Mouse (Mus musculus) midbrain, embryonic 15.5 days (tissue): ENCODE data around the gene Pdik1l. TPM values are rescaled to one million over a fixed set of nuclear protein-coding genes. Genes with fewer than 3 reads are reported as not detected.
"Not testable (repeated sequence)": the region's sequence is repeated elsewhere in the genome, so short reads cannot be mapped to it uniquely, and the experiment has no call there.

ENCODE experiments used
- ATAC-seq: fragments of 200-750 bp; cut with Nextera tagmentation; replicated peaks from 2 replicates; pipeline ENCODE4 v1.8.0; 2017; ENCODE audit warnings: moderate TSS enrichment
- H3K27ac ChIP-seq: fragments of 300-500 bp; sonication (generic); 2 replicates; pipeline ENCODE4 v1.5.1; 2015; ENCODE audit warnings: mild to moderate bottlenecking, inconsistent platforms
- H3K27me3 ChIP-seq: fragments of 300-500 bp; sonication (generic); replicated peaks from 2 replicates; pipeline ENCODE4 v1.6.1; 2015; ENCODE audit warnings: inconsistent platforms
- H3K36me3 ChIP-seq: fragments of 300-500 bp; sonication (generic); replicated peaks from 2 replicates; pipeline ENCODE4 v1.6.1; 2015; ENCODE audit warnings: inconsistent platforms
- H3K4me1 ChIP-seq: fragments of 300-500 bp; sonication (generic); 2 replicates; pipeline ENCODE4 v1.6.1; 2015; ENCODE audit warnings: inconsistent platforms
- H3K4me2 ChIP-seq: fragments of 300-500 bp; sonication (generic); 2 replicates; pipeline ENCODE4 v1.6.1; 2015; ENCODE audit warnings: inconsistent platforms, mild to moderate bottlenecking, moderate library complexity
- H3K4me3 ChIP-seq: fragments of 300-500 bp; sonication (generic); 2 replicates; pipeline ENCODE4 v1.5.1; 2015; ENCODE audit warnings: mild to moderate bottlenecking, inconsistent platforms
- H3K9ac ChIP-seq: fragments of 300-500 bp; sonication (generic); 2 replicates; pipeline ENCODE4 v1.6.1; 2015; ENCODE audit warnings: mild to moderate bottlenecking, inconsistent platforms
- H3K9me3 ChIP-seq: fragments of 300-500 bp; sonication (generic); 2 replicates; pipeline ENCODE4 v1.6.1; 2016; ENCODE audit warnings: inconsistent platforms
- WGBS: fragments of 180-500 bp; shearing (Covaris S2); methylation state at CpG from one replicate; pipeline ENCODE4 v1.1.7; 2015; ENCODE audit warnings: mixed read lengths; 5-methylcytosine and 5-hydroxymethylcytosine counted together
- polyA plus RNA-seq: library from polyadenylated mRNA; unstranded; fragments of >200 nt; fragmentation: Nextera tagmentation; extraction: Ambion mirVana; gene quantifications from 2 replicates; pipeline ENCODE4 v1.2.1, GENCODE M21; 2015

The Pdik1l gene
- polyA plus RNA-seq, 1 experiment from 2014 or later: 44.7 TPM

GRCm38 (mm10) chr4:134296523-134296922 is 8.8 kb upstream of the Pdik1l start:
- H3K9me3 ChIP-seq: 0 out of 2 replicates have a peak, but pooled peaks cover 3% of the 10 kb centered on the region
- H3K27ac ChIP-seq: no peak overlapping the region
- 94% methylated on average over 4 of the region's 4 CpGs for WGBS
- no peak overlapping the region for H3K9ac ChIP-seq
- H3K27me3 ChIP-seq: no peaks in the 10 kb centered on the region
- H3K4me2 ChIP-seq: no peak overlapping the region
- H3K4me1 ChIP-seq: 0 out of 2 replicates have a peak, but pooled peaks cover 2% of the 10 kb centered on the region
- no peak for ATAC-seq
- no peaks in the 10 kb centered on the region for H3K36me3 ChIP-seq
- H3K4me3 ChIP-seq: no peak overlapping the region

DNA sequence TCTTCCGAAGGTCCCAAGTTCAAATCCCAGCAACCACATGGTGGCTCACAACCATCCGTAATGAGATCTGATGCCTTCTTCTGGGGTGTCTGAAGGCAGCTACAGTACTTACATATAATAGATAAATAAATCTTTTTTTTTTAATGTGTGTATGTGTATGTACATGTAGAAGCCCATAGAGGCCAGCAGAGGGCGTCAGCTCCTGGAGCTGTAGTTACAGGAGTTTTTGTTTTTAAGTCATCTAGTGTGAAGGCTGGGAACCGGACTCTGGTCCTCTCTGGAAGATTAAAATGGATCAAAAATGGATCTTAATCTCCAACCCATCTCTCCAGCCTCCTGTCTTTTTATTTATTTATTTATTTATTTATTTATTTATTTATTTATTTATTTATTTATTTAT is 8.4 kb upstream of the Pdik1l start:
- not testable (repeated sequence) for ATAC-seq, H3K4me2 ChIP-seq, H3K27ac ChIP-seq, H3K9ac ChIP-seq, H3K9me3 ChIP-seq, H3K27me3 ChIP-seq, H3K4me3 ChIP-seq, H3K4me1 ChIP-seq, H3K36me3 ChIP-seq
- 88% methylated on average over 4 of the region's 4 CpGs for WGBS

- peaks cover 7% of the 10 kb centered on the region for H3K4me1 ChIP-seq
- no peaks in the 10 kb centered on the region for H3K36me3 ChIP-seq
- no peak overlapping the region for H3K27ac ChIP-seq
- H3K9me3 ChIP-seq: 0 out of 2 replicates have a peak, but pooled peaks cover 3% of the 10 kb centered on the region
- no peak overlapping the region for H3K4me3 ChIP-seq
- no peak overlapping the region for H3K9ac ChIP-seq
- ATAC-seq: no peak
- no peak overlapping the region for H3K4me2 ChIP-seq
- H3K27me3 ChIP-seq: no peaks in the 10 kb centered on the region
- WGBS: 76% methylated on average over 9 of the region's 9 CpGs
Measured at GRCm38 (mm10) chr4:134293692-134294163, 6.0 kb upstream of the Pdik1l start.

DNA sequence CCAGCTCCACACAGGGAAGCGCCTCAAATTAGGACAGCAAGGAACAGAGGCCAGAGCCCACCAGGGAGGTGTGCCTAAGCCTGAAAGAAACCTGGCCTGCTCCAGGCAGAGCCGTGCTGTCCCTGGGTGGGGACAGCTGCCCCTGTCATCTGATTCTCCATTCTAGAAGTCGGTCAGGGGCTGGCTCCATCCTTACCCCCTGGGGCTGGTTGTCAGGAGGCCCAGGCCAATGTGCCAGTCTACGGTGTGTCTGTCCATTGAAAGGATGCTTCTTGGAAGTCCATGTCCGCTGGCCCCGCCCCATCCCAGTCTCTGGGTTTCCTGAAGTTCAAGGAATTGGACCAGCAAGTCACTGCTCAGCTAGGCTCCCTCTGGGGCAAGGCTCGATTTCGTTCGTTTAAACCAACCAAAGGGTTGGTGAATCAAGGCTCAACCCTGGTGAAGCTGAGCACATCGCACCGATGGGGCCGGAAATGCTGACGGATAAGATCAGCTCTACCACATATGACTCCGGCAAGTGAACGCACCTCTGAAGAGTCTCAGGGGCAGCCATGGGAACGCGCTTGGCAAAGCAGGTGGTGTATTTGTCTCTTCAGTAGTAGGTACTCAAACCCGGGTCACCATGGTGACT is 5.5 kb upstream of the Pdik1l start:
- Histone ChIP-seq H3K27ac (no peak overlapping the region), H3K9ac (no peak overlapping the region), H3K4me1 (peaks cover 13% of the 10 kb centered on the region), H3K4me2 (no peak overlapping the region), H3K4me3 (no peak overlapping the region), H3K36me3 (no peaks in the 10 kb centered on the region), H3K9me3 (0 out of 2 replicates have a peak, but pooled peaks cover 3% of the 10 kb centered on the region), H3K27me3 (no peaks in the 10 kb centered on the region)
- ATAC-seq: no peak
- 73% methylated on average over 18 of the region's 18 CpGs for WGBS

DNA sequence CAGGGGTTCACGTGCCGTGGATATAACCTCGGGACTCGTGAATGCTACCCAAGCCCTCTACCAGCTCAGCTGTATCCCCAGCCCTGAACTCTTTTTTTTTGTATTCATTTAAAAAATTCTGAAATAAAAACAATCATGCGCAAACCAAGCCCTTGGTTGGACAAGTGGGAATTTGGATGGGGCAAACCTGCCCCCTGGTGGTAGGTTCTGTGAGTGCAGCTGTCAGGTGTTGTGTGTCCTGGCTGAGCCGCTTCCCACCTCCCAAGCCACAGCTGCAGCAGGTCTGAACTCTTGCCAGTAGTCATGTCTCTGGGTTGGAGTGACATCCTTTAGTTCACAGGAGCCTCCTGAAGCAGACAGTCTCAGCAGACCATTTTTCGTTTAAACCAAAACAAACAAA is 4.4 kb upstream of the Pdik1l start:
- Histone ChIP-seq H3K27ac (no peak overlapping the region), H3K9ac (no peak overlapping the region)
- WGBS: 23% methylated on average over 7 of the region's 7 CpGs

DNA sequence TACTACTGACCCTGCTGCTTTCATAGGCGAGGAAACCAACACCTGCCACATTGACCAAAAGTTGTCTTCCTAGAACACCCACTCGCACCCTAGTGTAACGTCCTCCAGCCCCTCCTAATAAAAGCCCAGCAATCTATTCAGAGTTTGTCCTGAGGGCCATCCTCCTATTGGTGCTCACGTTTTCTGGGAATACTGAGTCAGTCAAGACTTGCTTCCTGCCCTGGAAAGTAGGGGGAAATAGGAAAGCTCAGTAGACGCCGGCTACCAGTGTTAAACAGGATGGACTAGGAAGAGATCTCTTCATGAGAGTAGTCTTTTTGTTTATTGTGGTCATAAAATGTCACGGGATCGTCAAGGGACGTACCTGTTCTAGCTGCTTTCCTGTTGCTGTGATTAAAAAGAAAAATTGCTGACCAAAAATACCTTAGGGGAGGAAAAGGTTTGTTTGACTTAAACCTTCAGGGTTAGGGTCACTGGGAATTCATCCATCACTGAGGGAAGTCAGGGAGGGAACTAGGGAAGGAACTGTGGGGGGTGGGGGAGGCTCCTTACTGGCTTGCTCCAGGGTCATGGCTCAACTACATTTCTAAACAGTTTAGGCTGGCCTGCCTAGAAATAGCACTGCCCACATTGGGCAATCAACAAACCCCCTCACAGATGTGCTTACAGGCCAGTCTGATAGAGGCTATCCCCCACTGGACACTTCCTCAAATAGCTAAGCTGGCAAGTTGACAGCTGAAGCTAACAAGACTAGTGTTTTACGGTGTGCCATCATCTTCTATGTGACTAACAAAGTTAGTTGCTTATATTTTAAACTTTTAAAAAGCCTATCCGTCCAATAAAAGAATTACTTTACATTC is 932 bp upstream of the Pdik1l start:
- Histone ChIP-seq H3K4me3 (peak overlapping the region; percentile 99), H3K36me3 (0 out of 2 replicates have a peak, but pooled peaks cover 2% of the 10 kb centered on the region), H3K9me3 (no peaks in the 10 kb centered on the region), H3K27ac (peak overlapping the region; percentile 100), H3K9ac (peak overlapping the region; percentile 100), H3K27me3 (no peaks in the 10 kb centered on the region), H3K4me2 (peak overlapping the region; percentile 79), H3K4me1 (peaks cover 27% of the 10 kb centered on the region)
- 48% methylated on average over 11 of the region's 11 CpGs for WGBS
- ATAC-seq: no peak

More for the DNA sequence above, 4.4 kb upstream of the Pdik1l start:
- Histone ChIP-seq H3K4me3 (no peak overlapping the region), H3K4me2 (no peak overlapping the region), H3K27me3 (no peaks in the 10 kb centered on the region), H3K36me3 (no peaks in the 10 kb centered on the region), H3K9me3 (0 out of 2 replicates have a peak, but pooled peaks cover 3% of the 10 kb centered on the region), H3K4me1 (peaks cover 14% of the 10 kb centered on the region)
- no peak for ATAC-seq

- Histone ChIP-seq H3K9ac (peak overlapping the region; percentile 100), H3K27ac (peak overlapping the region; percentile 100), H3K36me3 (peaks cover 13% of the 10 kb centered on the region), H3K27me3 (no peaks in the 10 kb centered on the region), H3K9me3 (no peaks in the 10 kb centered on the region), H3K4me2 (peak overlapping the region; percentile 79), H3K4me3 (peak overlapping the region; percentile 99), H3K4me1 (peaks cover 27% of the 10 kb centered on the region)
- 0% methylated on average over 40 of the region's 59 CpGs for WGBS
- peak; percentile 97 for ATAC-seq
Measured at GRCm38 (mm10) chr4:134287168-134287564, 529 bp downstream of the Pdik1l start.

DNA sequence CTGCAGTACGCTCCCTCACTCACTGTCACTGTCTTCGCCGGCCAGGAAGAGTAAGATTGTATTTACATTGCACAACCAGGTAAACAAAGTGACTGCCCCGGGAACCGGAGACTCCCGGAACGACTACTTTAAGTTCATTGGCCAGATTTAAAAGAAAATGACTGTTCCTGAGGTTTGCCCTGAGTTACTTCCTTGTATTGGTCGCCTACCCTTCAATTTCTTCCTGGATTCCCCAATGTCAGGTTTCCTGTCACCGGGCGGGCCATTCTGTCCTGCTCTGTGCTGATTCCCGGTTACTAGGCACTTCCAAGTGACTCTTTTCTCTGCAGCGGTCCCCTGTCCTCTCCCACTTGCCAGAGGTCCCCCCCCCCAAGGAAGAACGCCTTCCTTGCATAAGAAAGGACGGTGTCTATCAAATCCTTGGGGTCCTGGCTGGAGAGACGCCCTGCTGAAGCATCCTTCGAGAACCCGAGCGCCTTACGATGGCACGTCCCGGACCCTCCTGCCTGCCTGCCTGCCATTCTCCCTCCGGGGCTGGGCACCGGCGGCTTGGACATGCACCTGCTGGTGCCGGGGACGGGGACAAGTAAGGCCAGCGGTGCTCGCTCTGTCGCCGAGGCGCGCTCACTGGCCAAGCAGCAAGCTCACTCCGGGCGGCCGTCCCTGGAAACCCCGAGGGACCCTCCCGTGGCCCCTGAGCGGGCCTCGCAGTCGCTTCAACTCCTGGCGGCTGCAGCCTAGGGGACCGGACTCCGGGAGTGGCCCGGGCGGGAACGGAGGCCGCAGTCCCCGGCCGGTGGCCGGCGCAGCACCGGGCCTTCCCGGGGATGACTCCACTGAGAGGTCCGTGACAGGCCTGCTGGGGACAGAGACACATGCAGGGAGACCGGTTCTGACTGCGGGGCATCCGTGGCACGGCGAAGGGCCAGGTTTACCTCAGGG is 1.2 kb downstream of the Pdik1l start:
- peak overlapping the region; percentile 99 for H3K4me3 ChIP-seq
- peak overlapping the region; percentile 79 for H3K4me2 ChIP-seq
- H3K9ac ChIP-seq: peak overlapping the region; percentile 99
- peaks cover 25% of the 10 kb centered on the region for H3K4me1 ChIP-seq
- no peaks in the 10 kb centered on the region for H3K9me3 ChIP-seq
- WGBS: 2% methylated on average over 56 of the region's 59 CpGs
- H3K36me3 ChIP-seq: peaks cover 16% of the 10 kb centered on the region
- no peaks in the 10 kb centered on the region for H3K27me3 ChIP-seq
- peak overlapping the region; percentile 100 for H3K27ac ChIP-seq
- ATAC-seq: no peak; the same call in 1 of the 2 replicates

- H3K4me3 ChIP-seq: no peak overlapping the region
- H3K4me1 ChIP-seq: peaks cover 25% of the 10 kb centered on the region
- ATAC-seq: no peak
- no peak overlapping the region for H3K4me2 ChIP-seq
- WGBS: 89% methylated on average over 2 of the region's 2 CpGs
- no peaks in the 10 kb centered on the region for H3K9me3 ChIP-seq
- H3K27ac ChIP-seq: no peak overlapping the region
- H3K36me3 ChIP-seq: peaks cover 23% of the 10 kb centered on the region
- no peak overlapping the region for H3K9ac ChIP-seq
- no peaks in the 10 kb centered on the region for H3K27me3 ChIP-seq
Measured at GRCm38 (mm10) chr4:134284942-134285341, 2.8 kb downstream of the Pdik1l start.

DNA sequence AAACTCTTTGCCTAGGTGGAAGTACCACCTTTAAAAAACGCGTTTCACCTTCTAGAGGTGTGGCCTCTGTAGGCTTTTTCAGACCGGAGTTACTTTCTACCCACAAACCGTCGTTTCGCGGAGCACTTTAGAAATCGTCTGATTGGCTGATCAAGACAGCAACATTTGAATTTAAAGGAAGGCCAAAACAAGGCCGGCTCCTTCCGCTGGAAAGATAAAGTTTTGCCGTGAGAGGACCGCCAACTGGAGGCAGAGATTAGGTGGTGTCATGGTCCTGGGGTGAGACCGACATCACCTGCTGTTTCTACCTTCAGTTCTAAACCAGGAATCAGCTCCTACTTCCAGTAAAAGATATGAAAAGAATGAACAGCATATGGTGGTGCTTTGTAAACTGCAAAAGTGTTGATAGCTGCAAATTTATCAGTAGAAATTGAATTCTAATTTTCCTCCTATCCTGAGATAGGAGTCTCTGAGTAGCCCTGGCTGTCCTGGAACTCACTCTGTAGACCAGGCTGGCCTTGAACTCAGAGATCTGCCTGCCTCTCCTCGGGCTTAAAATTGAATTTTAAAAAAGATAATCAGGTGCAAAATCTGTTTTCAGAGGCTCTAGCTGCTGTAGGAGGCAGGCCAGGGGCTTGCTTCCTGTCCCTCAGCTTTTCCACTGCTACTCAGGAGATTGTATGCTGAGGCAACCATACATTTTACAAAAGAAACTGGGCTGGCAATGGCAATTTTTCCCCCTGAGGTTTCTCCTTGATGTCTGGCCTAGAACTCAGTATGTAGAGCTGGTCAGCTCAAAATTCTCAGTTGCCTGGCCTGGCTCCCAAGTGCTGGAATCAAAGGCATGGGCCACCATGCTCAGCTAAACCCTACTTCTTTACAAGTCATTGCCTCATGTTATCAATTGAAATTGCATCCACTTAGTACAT is 14.0 kb downstream of the Pdik1l start:
- Histone ChIP-seq H3K4me1 (no peaks in the 10 kb centered on the region; the same call in 1 of the 2 replicates), H3K4me3 (no peak overlapping the region), H3K36me3 (peaks cover 19% of the 10 kb centered on the region; the same call in 1 of the 2 replicates), H3K9ac (no peak overlapping the region), H3K4me2 (no peak overlapping the region), H3K27ac (no peak overlapping the region), H3K27me3 (no peaks in the 10 kb centered on the region; the same call in 1 of the 2 replicates), H3K9me3 (no peaks in the 10 kb centered on the region)
- WGBS: 7% methylated on average over 14 of the region's 14 CpGs
- no peak for ATAC-seq
